Mouse (Mus musculus) kidney, adult 2 months (tissue): ENCODE measurements at regions not wholly inside any gene's neighbourhood (a gene's known extent, or its start where the extent isn't known, plus 50 kb on each side); places are given as distances from the start of the nearest gene placed in this dataset.

Experiments used
- CTCF ChIP-seq: fragments of 200-500 bp; conservative IDR thresholded peaks from 2 replicates; pipeline ENCODE4 v1.5.1; 2011; ENCODE audit warnings: low read depth, mild to moderate bottlenecking, control low read depth, low read length, moderate library complexity, mixed read lengths; ENCODE audit not compliant: insufficient read depth, insufficient read length
- POLR2A ChIP-seq: fragments of 200-500 bp; IDR thresholded peaks from one replicate; pipeline ENCODE4 v1.6.1; 2011; ENCODE audit warnings: low read depth, low read length, control low read depth

GRCm38 (mm10) chr13:28483727-28484126, 226.4 kb downstream of the Gm11361 start:
- TF ChIP-seq CTCF (no peak), POLR2A (no peak)
